Mouse (Mus musculus): ENCODE measurements at regions not wholly inside any gene's neighbourhood (a gene's known extent, or its start where the extent isn't known, plus 50 kb on each side); places are given as distances from the start of the nearest gene placed in this dataset.
"Not testable (repeated sequence)": the region's sequence is repeated elsewhere in the genome, so short reads cannot be mapped to it uniquely, and the experiment has no call there.

GRCm38 (mm10) chr13:26267501-26267900 is 502.5 kb downstream of the Hdgfl1 start:
- no peak for DNase-seq

DNA sequence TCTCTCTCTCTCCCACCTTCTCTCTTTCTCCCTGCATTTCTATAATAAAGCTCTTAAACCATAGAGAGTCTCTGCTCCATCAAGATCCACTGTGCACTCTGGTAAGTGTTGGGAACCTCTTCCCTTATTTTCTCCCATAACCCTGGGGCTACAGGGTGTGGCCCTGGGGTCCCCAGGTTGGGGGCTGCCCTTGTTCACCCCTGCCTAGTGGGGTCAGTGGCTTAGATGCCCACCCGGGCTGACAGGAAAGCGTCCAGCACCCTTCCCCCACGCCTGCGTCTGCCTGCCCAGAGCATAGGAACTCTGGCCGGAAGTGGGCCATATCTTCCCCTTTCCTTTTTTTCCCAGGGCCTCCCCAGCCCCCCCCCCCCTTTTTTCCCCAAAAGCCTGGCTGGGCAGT is 534.0 kb downstream of the Hdgfl1 start:
- DNase-seq, result no peak

GRCm38 (mm10) chr13:26234703-26235102 is 535.3 kb downstream of the Hdgfl1 start:
- no peak for DNase-seq

DNA sequence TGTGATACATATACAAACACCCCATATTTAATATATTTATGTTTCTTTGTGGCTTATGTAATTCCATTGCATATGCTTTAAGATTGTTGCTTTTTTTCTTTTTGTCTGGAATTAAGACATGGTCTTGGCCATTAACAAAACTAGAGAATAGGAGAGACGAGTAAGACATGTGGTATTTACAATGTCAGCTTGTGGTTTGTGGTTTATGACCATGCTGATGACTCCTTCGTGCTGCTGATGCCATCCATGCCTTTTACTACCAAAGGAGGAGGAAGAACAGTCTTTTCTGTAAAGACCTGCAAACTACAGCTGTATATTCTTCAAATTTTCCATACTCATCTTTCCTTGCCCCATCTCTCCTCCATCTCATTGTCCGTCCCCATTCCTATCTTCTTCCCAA is 552.7 kb downstream of the Hdgfl1 start:
- no peak for DNase-seq

GRCm38 (mm10) chr13:26216579-26216978 is 553.4 kb downstream of the Hdgfl1 start:
- no peak for DNase-seq

DNA sequence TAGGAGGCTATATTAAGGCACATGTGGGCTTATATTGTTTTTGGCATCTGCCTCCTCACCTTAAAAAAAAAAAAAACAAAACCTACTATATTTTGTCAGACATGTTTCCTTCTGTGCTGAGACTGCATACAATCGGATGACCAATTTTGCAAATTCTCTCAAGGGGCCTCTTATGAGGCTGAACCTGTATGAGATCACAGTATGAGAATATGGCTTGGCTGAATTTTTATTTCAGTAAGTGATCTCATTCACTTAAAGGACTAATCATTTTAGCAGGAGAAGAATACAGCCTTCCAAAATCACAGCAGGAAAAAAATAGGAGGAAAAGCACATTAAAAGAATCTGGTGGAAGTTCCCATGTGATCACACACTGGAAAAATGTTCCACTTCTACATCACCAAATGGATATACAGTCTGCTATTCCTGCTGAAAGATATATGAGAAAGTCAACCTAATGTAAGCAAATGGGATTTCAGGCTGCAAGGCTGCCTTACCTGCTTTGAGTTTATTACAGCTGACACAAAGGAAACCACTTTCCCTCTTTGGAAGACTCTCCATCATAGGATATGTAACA is 564.3 kb downstream of the Hdgfl1 start:
- no peak for DNase-seq

DNA sequence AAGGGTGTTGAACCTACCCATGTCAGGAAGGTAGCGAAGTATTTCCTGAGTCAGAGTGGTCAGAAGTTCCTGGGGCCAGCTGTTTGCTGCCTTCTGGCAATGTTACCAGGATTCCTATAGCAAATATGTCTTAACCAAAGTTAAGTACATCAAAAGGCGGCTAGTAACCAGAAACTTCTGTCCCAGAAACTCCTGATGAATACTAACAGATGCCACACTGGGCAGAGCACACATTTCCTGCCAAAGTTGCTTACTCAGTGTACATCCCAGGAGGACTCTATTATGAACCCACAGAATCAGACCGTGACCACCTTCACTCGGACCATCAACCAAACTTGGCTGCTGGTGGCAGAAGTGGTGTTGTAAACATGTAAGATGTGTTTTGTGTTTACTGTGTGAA is 575.3 kb downstream of the Hdgfl1 start:
- no peak for DNase-seq

DNA sequence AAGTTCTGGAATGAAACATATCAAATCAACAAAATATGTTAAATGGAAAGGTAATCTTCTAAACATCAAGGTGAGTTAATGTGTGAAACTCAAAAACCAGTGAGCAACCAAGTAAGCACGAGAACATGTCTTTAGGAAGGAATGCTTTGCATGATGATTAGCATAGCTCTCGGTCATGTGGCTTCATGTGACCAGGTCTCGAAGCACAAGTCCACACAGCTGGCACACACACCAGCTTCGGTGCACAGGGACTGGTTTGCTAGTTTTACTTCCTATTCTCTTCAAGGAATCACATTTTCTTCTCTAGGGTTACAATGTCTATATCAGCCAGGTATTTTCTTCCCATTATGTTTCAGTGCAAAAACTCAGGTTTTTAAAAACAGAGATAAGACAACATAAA is 586.1 kb downstream of the Hdgfl1 start:
- DNase-seq, result no peak

DNA sequence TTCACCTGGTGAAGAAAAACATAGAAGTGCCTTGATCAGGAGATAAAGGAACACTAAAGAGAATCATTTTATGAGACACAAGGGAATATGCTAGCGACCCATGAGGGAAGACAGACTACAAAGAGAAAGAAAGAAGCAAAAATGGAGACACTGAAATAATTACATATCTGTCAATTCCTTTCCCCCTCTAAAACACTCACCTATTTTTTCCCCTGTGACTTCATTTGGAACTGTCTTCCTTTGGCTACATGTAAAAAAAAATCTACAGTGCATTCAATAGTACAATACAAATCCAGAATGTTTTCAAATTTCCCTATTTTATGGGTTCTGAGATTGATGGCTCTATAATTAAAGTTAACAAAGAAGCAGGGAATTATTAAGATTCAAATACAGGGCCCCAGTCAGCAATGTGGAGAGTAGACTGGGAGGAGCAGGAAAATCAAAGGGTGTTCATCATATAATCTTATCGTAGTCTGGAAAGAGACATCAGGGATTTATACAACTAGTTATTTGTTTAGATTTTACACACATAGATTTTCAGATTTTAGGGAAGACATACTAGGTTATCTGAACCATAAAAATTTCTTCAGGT is 598.0 kb downstream of the Hdgfl1 start:
- DNase-seq, result no peak

DNA sequence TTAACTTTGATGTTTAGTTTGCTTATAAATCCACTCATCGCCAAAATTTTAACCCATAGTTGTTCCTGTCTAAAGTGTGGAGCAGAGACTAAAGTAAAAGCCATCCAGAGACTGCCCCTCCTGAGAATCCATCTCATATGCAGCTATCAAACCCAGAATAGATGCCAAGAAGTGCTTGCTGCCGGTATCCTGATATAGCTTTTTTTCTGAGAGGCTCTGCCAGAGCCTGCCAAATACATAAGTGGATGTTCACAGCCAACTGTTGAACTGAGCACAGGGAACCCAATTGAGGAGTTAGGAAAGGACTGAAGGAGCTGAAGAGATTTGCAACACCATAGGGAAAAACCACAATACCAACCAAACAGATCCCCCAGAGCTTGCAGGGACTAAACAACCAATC is 600.3 kb downstream of the Hdgfl1 start:
- no peak for DNase-seq

DNA sequence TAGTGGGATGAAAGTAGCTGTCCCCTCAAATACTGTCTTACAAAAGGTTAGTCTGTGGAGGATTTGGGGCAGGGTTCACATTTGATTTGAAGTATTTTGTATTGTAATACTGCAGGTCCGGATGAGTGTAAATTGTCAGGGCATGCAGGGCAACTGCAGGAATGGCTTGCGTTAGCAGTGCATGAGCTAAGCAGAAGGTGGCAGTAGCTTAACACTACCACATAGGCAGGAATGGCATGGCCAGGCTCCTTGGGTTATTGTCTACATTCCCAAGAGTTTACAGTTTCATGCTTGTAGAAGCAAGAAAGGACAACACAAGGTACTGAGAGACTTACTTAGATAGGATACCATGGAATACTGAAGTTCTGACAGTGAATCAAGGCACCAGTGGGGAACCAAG is 611.3 kb downstream of the Hdgfl1 start:
- no peak for DNase-seq

- DNase-seq, result peak; percentile 86 to 87
These were observed 615.1 kb downstream of the Hdgfl1 start for GRCm38 (mm10) chr13:26154701-26155471.

- DNase-seq, result no peak
These were observed 615.7 kb downstream of the Hdgfl1 start for GRCm38 (mm10) chr13:26154251-26154650.

GRCm38 (mm10) chr13:26153093-26153492 is 616.9 kb downstream of the Hdgfl1 start:
- DNase-seq, result no peak

DNA sequence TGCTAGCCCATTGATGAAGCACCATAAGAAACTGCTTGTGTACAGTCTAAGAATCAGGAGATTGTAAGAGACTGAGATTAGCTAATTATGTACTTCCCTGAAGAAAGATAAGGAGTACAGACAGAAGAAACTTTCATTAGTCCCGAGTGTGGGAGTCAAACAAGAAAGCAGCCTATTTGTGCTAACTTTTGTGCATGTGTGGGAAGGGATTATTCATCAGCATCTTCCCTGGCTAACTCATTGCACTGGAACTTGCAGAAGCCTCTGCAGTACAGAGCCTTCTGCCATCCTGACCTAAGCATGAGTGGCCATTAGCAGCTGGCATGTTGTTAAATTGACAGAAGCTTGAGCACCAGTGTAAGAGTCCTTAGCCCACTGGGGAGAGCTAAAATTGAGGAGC is 619.5 kb downstream of the Hdgfl1 start:
- DNase-seq, result no peak

DNA sequence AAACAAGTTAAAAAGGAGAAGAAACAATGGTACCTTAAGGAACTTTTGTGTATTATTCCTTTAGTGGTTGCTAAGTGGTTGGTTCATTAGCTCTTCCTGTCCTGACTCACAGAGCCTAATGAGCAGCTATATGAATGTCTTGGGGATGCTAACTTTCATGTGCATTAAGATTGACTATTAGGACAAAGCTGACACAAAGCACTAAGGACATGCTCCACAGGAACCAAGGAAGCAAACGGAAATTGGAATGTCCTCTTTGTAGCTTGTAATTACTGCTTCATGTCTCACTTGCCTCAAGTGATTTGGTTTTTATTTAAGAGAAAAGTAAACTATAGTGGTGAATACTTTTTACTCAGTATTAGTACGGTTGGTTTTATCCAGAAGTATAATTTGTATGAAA is 627.2 kb downstream of the Hdgfl1 start:
- no peak for DNase-seq

- no peak for DNase-seq
These were observed 650.6 kb downstream of the Hdgfl1 start for GRCm38 (mm10) chr13:26119363-26119762.

DNA sequence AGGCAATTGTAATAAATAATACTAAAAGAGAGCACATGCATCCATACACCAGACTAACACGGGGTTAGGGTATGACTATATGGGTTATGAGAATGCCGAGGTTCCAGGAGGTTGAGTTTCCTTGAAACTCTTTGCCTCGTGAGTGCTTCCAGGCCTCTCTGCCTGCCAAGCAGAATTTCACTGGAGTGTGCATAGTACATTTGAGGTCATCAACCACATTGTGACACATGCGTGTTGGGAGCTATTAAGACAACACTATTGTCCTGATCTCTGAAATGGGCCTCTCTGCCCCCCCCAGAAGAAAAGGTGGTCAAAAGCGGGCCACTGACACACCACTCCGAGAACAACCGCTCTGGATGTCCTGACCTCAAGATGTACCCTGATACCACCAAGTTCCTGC is 655.8 kb downstream of the Hdgfl1 start:
- no peak for DNase-seq

DNA sequence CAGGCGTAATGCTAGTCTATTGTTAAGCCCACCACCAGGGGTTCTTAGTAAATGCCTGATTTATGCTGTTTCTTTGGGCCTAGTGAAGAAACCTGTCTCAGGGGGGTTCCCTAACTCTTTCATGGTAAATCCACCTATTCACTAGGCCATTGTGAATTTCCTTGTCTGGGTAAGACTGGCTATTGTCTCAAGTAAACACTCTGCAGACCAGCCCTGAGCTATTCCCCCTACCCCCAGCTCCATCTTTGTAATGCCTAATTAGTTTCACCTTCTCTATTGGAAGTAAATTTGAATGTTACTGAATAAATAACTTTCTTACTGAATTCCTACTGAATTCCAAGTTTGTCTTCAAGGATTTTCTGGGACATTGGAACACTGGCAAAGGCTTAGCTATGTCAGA is 656.2 kb downstream of the Hdgfl1 start:
- DNase-seq, result not testable (repeated sequence)

GRCm38 (mm10) chr13:26112579-26112978 is 657.4 kb downstream of the Hdgfl1 start:
- no peak for DNase-seq

DNA sequence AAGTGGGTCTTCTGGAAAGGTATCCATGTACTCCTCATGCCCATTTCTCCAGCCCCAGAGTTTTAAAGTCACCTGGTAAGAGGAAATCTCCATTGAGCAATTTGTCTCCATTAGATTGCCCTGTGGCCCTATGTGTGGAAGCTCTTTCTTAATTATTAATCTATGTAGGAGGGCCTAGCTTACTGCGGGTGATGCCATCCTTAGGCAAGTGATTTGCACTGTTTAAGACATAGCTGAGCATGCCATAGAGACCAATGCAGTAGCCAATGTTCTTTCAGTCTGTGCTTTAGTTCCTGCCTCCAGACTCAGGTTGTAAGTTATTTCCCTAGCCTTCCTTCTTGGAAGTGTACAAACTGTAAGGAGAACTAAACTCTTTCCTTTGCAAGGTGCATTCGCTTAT is 661.0 kb downstream of the Hdgfl1 start:
- DNase-seq, result no peak

GRCm38 (mm10) chr13:26088727-26089126 is 681.2 kb downstream of the Hdgfl1 start:
- DNase-seq, result no peak

- no peak for DNase-seq
These were observed 689.2 kb downstream of the Hdgfl1 start for GRCm38 (mm10) chr13:26080814-26081213.

DNA sequence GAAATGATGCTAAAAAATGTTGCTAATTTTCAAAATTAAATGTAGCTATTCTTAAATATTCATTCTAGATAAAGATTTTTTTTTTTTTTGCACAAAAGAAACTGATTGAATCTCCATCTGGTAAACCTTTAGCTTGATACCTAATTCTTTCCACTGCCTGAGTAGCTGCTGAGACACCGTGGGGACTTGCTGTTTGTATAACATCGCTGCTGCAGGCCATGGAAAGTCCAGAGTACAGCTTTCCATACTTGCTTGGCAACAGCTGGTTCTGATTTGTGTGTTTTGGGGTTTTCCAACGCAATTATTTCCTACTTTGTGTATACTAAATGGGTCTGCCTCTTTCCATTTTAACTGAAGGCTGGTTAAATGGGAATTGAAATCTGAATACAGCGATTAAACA is 689.7 kb downstream of the Hdgfl1 start:
- no peak for DNase-seq
